Mouse (Mus musculus) T-helper 1 cell (primary cell): ENCODE measurements around the gene Srcin1.

Experiments
- in situ Hi-C: fragments of 300-600 bp; cut with MboI, MseI; formaldehyde crosslinking; loops from one replicate; pipeline ENCODE4 v1.15.1; 2025; ENCODE audit warnings: high pct_unique_total_duplicates

The Srcin1 gene

DNA sequence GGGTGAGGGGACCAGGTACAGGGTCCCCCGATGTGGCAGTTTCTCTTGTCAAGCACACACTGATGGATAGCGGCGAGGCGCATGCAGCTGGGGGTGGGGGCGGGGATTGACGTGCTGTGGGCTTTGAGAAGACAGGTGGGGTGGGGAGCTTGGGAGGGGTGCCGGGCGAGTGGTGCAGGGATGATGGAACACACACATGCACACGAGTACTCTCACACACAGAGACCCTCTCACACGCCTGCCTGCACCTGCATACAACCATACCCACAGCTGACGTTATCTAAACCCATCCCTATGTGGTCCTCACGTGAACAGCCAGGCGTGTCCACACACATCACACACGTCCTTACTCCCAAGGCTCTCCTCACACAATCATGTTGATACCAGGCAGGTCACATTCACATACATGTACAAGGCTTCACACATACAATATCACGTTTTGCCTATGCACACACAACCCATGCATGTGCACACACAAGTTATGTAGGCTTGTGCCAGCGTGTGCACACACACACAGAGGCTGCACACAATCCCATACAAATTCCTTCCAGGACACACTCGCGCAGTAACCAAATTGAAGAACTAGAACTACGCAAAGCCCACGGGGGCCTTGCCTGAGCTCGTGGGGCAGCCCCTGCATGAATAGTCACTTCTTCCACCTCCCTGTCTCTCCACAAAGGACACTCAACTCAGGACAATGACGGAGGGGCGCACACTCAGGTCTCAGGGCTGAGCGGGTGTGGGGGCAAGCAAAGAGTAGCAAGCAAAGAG, 66.1 kb downstream of the Srcin1 start:
- in situ Hi-C loops: no loop called here

DNA sequence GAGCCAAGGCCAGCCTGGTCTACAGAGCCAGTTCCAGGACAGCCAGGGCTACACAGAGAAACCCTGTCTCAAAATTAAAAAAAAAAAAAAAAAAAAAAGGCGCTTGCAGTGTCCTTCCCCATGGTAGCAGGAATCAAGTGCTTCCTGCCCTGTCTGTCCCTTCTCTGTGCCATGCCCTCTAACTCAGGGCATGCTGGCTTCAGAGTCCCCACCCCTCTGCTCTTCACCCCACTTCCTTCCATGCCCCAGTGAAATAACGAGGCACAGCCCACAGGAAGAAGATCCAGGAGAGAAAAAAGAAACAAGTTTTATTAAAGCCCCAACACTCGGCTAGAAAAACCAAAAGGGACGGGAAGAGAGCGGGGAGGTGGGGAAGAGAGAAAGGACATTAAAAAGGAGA, 66.9 kb downstream of the Srcin1 start:
- in situ Hi-C loops: no loop called here

DNA sequence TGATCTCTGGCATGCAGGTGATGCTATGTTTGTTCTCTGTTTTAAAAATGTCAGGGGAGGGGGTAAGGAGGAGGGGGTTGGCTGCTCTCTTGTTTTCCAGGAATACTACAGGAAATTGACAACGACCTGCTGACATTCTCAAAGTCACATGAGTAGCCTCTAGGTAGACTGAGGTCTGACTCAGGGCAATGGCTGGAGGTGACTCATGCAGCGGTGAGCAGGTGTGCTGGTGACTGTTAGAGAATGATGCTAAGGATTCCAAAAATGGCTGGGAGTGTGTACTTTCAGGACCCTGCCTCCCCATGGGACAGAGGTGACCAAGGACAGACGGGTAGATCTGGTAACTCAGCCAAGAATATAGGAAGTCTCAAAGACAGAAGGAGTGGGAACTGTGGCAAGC, 67.8 kb downstream of the Srcin1 start:
- in situ Hi-C loops: no loop called here

DNA sequence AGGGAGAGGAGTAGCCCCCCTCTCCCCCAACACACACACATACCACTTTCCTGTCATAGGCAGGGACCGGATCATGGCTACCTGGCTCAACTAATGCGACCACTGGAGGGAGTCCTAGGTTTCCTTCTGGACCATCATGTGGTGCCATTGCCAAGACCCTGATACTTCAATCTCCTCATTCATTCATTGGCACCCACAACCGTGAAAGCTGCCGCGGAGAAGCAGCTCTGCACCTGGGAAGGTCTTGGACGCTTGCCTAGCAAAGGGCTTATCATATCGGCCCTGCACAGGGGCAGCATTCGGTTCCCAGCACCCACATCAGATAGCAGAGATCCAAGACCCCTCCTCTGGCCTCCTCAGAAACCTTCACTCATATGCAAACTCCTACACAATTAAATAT, 69.7 kb downstream of the Srcin1 start:
- in situ Hi-C loops: no loop called here

DNA sequence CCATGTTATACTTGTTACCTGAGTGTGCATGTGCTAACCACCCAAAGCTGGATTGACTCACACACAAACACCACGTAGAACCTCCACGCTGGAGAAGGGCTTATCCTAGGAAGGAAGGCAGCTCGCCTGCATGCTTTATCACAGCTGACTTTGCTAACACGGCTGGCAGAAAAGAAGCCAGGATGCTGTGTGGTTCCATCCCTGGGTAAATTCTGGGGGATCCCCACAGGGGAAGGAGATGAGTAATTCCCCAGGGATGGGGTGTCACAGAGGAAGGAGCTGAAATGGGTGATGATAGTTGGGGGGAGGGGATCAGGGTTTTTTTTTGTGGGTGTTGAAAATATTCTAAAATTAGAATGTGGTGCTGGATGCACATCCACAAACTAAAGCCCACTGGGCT, 70.2 kb downstream of the Srcin1 start:
- in situ Hi-C loops: no loop called here

DNA sequence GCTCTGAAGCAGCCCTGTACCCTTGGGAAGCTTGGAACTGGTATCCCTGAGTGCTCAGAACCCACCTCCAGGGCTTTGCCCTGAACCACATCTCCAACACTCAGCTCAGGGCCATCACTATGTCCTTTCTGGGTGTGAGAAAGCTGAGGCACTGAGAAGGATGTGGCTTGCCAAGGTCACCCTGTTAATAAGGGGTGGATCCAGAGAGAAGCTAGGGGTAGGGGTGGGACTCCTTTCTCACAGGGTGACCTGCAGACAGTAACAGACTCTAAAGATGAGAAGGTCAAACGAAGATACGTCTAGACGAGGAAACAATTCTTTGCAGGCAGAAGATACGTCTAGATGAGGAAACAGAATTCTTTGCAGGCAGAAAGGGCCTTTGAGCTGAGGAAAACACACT, 73.1 kb downstream of the Srcin1 start:
- in situ Hi-C loops: no loop called here

DNA sequence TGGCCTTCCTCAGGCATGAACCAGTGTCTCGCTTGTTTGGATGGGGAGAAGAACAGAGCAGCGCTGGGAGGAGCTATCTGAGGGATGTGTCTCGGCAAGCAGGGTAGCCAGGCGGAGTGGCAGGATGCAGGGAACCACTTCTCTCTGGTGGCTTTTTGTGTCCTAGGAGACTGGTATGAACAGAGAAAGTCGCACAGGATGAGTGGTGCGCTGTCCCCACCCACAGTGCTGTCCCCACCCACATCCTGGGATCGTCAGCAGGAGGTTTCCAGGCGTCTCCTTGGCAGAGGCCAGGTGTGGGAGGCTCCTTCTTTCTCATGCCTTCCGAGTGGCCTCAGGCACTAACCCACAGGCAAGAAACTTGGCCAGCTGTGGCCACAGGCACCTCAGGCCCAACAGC, 73.6 kb downstream of the Srcin1 start:
- in situ Hi-C loops: no loop called here

DNA sequence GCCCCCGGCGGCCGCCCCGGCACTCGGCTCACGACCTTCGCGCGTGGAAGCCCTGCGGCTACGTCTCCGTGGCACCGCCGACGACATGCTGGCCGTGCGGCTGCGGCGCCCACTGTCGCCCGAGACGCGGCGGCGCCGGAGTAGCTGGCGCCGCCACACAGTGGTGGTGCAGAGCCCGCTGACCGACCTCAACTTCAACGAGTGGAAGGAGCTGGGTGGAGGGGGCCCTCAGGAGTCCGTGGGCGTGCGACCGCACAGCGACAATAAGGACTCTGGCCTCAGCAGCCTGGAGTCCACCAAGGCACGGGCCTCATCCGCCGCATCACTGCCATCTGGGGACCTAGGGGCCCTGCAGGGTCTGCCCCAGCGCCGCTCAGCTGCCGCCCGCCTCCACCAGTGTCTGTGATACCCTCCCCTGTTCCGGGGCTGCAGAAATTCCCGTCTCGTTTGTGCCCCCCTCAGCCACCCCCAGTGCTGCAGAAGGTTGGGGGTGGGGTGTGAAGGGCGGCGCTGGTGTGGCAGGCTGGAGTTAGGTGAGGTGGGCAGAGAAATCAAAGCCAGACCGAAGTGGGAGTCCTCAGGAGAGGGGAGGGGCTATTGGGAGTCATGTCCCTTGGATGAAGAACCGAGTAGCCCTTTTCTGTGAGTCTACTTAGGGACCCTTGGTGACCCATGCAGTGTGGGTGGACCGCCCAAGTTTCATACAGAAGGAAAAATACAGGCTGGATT, 75.1 kb downstream of the Srcin1 start:
- in situ Hi-C loops: no loop called here

DNA sequence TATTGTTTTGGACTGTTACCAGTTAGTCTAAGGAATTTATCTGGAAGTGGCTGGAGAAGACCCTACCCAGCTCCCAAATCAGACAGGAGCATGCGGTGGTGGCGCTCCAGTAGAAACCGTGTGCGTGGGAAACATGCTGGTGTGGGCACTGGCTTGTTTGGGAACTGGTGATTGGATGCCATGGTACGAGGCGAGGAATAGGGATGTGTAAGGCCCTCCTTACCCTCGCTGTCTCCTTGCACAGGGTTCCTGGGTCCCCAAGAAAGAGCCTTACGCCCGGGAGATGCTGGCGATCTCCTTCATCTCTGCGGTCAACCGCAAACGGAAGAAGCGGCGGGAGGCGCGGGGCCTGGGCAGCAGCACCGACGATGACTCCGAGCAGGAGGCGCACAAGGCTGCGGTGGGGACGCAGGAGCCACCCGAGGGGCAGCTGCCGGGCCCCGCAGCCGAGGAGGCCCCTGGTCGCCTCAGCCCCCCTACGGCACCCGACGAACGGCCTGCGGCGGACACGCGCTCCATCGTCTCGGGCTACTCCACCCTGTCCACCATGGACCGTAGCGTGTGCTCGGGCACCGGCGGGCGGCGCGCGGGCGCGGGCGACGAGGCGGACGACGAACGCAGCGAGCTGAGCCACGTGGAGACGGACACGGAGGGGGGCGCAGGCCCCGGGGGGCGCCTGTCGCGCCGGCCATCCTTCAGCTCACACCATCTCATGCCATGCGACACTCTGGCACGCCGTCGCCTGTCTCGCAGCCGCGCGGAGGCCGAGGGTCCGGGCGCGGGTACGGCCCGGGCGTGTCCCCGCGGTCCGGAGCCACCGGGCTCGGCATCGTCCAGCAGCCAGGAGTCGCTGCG, 75.9 kb downstream of the Srcin1 start, which contains the start of gene 4933428G20Rik:
TSS of gene 4933428G20Rik (minus strand) at position 476 of the 855 bp plus-strand sequence.
- in situ Hi-C loops: no loop called here

DNA sequence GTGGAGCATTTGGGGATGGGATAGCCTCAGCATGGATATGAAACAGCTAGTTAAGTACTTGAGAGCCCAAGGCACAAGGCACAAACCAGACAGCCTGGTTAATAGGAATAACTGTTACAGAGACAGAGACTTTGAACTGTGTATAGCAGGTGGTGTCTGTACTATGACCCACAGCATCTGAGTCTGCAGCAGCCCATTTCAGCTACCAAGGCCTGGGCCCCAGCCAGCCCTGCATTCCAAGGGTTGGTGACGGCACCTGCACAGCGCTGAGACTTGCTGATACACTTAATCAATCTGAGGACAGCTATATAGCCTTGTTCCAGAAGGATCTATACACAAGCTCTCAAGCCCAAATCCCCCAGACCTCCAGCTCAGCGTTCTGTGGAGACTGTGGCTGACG, 78.4 kb downstream of the Srcin1 start:
- in situ Hi-C loops: no loop called here

DNA sequence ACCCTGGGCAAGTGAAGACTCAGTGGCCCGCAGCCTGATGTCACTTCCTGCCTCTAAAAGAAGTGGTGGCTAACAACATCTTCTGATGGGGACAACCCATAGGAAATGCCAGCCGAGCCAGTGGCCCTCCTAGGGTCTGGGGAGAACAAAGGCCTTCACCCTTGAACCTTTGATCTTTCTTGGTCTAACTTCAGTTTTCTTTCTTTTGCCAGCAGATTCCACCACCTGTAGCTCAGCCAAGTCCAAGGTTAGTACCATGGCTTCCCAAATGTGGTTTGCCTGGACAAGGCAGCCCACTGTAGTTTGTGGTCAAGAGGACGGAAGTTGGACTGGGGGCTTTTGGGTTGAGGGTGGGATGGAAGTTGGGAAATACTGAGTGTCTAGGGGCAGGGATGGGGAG, 83.2 kb downstream of the Srcin1 start:
- in situ Hi-C loops: no loop called here

DNA sequence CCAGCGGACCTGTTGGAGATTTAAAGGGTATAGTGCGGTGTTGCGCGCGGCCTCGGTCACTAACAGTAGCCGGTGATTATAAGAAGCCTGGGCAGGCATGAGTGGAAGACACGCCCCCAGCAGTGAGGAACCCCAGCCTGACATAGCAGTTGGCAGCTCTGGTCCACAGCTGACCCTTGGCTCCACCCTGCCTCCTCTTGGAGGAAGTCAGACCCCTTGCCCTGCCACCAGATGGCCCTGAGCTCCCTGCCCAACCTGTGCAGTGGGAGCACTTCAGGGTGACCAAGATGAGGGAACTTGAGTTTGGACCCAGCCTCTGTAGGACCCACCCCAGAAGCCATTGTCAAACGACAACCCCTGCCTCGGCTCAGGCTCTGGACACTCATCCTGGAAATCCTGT, 84.3 kb downstream of the Srcin1 start:
- in situ Hi-C loops: no loop called here

DNA sequence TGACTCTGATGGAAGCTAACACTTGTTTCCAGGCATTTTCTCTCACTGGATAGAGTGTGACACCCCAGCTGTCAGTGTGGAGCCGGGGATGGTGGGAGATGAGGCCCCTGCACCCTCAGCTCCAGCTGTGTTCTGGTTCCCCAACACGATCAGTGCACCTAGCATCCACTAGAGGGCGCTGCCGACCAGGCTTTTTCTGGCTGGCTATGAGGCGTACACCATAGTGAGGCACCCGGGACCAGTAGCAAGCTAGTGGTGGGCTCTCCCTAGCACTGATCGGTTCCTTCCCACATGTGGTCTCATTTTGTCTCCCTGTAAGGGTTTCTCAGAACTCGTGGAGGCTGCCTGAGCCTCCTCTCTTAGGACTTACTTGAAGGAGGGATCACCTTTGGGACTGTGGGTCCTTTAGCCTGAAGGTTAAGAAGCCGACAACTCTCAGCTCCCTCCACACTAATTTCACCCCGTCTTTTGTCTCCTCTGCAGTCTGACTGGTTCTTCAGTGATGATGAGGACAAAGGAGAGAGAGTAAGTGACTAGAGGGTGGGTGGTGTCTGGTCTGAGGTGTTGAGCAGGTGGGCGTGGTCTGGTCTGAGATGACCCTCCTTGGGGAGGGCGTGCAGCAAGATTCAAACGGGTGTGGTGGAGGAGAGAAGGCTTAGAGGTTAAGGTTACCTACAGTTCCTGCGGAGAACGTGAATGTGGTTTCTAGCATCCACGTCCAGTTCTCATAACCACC, 86.2 kb downstream of the Srcin1 start:
- in situ Hi-C loops: loop anchor here (5.0 kb wide), 2 partner anchors 93 to 138 kb away; partner anchors contain the start of gene Epop

DNA sequence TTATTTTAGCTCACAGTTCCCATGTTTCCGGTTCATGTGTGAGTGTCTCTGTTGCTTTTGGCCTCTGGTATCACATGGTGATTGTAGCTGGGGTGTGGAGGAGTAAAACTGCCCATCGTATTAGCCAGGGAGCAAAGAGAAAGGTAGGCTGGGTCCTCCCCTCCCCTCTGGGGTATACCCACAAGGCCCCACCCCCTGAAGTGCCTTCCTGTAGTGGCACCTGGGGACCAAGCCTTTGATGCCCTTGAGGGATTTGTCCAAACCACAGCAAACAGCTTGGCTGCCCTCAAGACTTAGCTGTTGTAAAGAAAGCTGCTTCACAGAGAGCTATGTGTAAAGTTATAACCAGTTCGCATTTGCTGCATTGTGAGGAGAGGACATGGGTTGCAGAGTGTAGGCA, 88.3 kb downstream of the Srcin1 start:
- in situ Hi-C loops: loop anchor here (5.0 kb wide), 2 partner anchors 95 to 140 kb away; partner anchors contain the start of gene Epop

DNA sequence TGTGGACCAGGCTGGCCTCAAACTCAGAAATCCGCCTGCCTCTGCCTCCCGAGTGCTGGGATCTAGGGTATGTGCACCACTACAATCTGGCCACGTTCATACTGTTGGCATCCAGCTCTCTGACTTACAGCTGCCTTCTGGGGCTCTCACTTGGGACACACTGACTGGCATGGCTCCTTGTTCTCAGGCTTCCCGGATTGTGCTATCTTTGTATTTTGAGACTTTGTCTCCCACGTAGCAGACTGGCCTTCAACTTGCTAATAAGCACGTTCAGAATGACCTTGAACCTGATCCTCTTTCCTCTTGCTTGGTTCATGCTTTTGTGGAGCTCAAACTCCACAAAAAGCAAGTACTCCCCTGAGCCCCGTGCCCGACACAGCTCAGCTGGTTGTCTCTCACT, 90.3 kb downstream of the Srcin1 start:
- in situ Hi-C loops: loop anchor here (5.0 kb wide), 2 partner anchors 97 to 142 kb away; partner anchors contain the start of gene Epop

DNA sequence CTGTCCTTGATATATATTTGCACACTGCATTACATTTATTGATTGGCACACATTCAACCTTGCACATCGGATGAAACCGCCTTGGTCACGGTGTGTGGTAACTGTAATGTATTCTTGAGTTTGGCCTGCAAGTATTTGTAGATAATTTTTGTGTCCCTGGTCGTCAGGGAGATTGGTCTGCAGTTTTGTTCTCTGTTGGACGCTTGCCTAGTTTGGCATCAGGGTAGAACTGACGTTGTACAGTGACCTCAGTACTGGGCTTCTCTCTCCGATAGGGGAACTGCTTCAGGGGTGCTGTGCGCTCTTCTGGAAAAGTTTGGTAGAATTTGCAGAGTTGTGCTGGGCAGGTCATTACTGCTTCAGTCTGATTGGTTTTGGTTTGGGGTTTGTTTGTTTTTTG, 96.2 kb downstream of the Srcin1 start:
- in situ Hi-C loops: loop anchor here (10.0 kb wide), 1 partner anchor 265 kb away; no protein-coding TSS in a partner anchor

DNA sequence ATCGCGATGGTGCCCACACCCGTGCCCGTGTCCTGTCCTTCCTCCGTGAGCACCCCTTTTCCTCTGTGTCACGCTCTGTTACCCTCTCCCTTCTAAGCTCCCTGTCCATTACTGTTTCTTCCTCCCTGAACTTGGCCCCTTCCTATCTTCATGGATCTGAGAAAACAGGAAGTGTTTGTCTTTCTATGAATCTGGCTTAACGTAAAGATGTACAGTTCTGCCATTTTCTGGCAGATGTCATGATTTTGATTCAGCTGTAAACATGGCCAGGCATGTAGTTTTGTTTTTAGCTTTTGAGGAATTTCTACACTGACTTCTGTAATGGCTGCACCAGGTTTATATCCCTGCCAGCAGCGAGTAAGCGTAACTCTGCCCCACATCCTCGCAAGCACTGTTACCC, 96.9 kb downstream of the Srcin1 start:
- in situ Hi-C loops: loop anchor here (10.0 kb wide), 1 partner anchor 264 kb away; no protein-coding TSS in a partner anchor

DNA sequence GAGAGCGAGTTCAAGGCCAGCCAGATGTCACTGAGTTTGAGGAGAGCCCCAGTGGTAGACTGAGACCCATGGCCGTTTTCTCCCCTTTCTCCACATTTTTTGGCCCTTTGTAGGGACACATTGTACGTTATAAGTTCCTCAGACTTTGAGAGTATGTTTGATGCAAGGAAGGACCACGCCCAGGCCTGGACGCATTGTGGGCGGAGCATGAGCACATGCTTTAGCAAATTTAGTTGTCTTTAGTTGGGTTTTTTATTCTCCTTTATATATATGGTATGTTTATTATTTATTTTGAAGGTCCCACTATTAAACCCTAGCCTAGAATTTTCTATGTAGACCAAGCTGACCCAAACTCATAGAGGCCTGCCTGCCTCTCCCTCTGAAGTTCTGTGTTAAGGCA, 97.6 kb downstream of the Srcin1 start:
- in situ Hi-C loops: loop anchor here (10.0 kb wide), 1 partner anchor 264 kb away; no protein-coding TSS in a partner anchor

DNA sequence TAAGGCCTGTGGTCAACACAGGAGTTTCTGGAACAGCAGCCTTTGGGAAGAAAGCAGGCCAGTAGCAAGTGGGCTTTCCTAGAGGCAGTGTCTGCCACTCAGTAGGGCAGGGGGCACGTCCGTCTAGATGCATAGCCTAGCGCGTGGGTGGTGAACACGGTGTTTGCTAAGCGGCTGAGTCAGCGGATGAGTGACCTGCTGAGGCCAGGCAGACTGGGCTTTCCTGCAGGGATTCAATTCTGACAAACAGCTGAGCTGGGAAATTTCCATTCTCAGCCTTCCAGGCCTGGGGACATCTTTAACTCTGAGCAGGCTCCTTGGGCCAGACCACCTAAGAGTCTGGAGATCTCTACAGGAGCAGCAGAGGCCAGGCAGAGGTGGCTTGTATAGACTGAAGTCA, 98.6 kb downstream of the Srcin1 start:
- in situ Hi-C loops: loop anchor here (10.0 kb wide), 1 partner anchor 263 kb away; no protein-coding TSS in a partner anchor

DNA sequence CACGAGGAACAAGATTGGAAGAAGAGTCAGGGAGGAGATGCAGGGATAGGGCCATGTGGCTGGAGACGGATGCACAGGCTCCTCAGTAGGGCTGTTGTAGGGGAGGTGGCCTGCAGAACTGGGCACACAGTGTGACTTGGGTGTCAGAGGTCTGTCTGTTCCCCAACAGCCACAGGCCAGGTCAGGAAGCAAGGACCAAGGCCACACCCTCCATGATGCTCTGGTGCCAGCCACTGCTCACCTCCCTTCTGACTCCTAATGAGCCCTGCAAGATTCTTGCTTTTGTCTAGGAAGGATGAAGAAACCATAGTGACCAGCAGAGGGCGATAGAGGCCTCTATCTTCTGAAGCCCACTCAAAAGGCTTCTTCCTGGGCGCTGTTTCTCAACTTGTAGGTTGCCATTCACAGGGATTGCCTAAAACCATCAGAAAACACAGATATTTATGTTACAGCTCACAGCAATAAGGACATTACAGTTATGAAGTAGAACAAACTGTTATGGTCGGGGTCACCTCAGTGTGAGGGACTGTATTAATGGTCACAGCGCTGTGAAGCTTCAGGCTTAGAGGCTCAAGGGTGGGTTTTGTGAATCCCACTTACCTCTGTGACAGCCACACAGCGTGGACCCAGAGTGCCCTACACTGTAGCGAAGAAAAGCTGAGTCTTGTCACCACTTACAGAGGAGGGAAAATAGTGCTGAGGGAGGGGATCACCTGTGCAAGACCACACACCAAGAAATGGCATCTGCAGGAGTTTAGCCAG, 99.5 kb downstream of the Srcin1 start:
- in situ Hi-C loops: loop anchor here (10.0 kb wide), 1 partner anchor 262 kb away; no protein-coding TSS in a partner anchor
